Mouse (Mus musculus): ENCODE data around the gene Trim25. TPM values are rescaled to one million over a fixed set of nuclear protein-coding genes. Genes with fewer than 3 reads are reported as not detected.

Gene Trim25
- polyA plus RNA-seq, 1 experiment from 2014 or later = 18.0 TPM

DNA sequence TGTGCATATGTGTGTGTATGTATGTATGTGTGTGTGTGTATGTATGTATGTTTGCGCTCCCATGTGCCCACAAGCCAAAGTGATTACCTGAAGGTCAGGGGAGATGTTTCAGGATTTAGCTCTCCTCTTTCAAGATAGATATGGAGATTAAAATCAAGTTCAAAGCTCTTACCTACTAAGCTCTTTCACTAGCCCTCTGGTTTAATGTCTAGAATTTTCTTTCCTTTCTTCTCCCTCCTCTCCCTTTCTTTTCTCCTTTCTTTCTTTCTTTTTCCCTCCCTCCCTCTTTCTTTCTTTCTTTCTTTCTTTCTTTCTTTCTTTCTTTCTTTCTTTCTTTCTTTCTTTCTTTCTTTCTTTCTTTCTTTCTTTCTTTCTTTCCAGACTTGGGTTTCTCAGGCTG is 67.6 kb downstream of the Trim25 start, which contains the start of gene Dgke:
Gene Dgke (minus strand): TSS at position 101 of the 400 bp plus-strand sequence.
- WGBS (ENCODE audit: insufficient replicate concordance) = 83% methylated on average over 1 of the region's 1 CpGs
- Histone ChIP-seq H3K4me1 (replicated peaks) (peaks cover 16% of the 10 kb centered on the region), H3K9me3 (replicated peaks) (no peaks in the 10 kb centered on the region), H3K9ac (no peak within 1 kb of the TSS), H3K4me2 (no peak within 1 kb of the TSS), H3K27me3 (no peaks in the 10 kb centered on the region), H3K4me3 (replicated peaks) (no peak within 1 kb of the TSS), H3K36me3 (no peaks in the 10 kb centered on the region), H3K27ac (no peak within 1 kb of the TSS)
- DNase-seq (no peak), ATAC-seq (ENCODE audit: low read depth) (no peak)

DNA sequence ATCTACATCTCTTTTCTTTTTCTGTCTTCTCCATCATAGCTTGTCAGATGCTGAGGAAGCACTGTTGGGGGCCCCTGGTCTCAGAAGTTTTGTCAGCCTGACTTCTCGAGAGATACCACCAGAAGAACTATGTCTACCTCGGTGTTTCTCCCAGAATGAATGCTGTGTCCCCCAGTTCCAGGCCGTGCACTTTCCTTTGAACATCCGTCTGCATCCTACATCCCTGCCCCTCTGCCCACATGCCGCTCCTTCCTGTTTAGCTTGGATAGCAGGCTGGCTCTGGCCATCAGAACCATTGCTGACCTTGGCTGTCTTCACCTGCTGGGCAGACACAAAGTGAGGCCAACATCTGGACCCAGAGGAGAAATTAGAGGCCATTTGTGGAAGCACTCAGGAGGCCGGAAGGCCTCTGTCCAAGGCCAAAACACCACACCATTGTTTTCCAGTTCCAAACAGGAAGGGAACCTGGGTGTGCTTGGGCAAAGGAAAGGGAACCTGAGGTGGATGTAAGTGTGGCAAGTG is 68.2 kb downstream of the Trim25 start:
- ATAC-seq (ENCODE audit: low read depth) (no peak), DNase-seq (no peak)
- Histone ChIP-seq H3K9ac (no peak overlapping the region), H3K4me2 (no peak overlapping the region), H3K27ac (no peak overlapping the region), H3K4me1 (replicated peaks) (peaks cover 16% of the 10 kb centered on the region), H3K9me3 (replicated peaks) (no peaks in the 10 kb centered on the region), H3K4me3 (replicated peaks) (no peak overlapping the region), H3K36me3 (no peaks in the 10 kb centered on the region), H3K27me3 (no peaks in the 10 kb centered on the region)
- 61% methylated on average over 6 of the region's 6 CpGs for WGBS (ENCODE audit: insufficient replicate concordance)

DNA sequence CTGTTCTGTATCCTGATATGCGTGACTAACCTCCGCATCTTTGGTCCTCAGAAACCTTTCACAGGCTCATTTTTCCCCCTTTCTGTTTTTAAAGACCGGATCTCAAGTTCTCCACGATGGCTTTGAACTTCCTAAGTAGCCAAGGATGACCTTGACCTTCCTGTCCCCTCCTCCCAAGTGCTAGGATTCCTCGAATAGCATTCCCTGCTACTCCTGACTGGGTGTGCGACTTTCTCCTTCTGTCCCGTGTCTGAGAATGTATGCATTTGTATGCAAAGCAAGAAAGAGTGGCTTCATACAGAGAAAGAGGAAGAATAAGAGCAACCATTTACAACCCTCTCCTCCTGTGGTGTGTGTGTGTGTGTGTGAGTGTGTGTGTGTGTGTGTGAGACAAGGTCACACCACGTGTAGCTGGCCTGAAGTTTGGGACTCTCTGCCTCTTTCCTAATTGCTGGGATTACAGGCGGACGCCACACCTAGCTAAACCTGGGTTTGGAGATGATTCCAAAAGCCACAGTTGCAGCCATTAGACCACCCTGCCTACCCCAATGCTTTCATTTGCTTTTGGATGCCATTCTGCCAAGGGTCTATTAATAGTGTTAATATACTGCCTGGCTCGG is 68.8 kb downstream of the Trim25 start:
- H3K4me3 ChIP-seq (replicated peaks) = no peak overlapping the region
- no peaks in the 10 kb centered on the region for H3K9me3 ChIP-seq (replicated peaks)
- H3K9ac ChIP-seq = no peak overlapping the region
- peaks cover 16% of the 10 kb centered on the region for H3K4me1 ChIP-seq (replicated peaks)
- no peak overlapping the region for H3K4me2 ChIP-seq
- ATAC-seq (ENCODE audit: low read depth) (no peak), DNase-seq (no peak)
- no peak overlapping the region for H3K27ac ChIP-seq
- H3K36me3 ChIP-seq = no peaks in the 10 kb centered on the region
- WGBS (ENCODE audit: insufficient replicate concordance) = 51% methylated on average over 11 of the region's 11 CpGs
- no peaks in the 10 kb centered on the region for H3K27me3 ChIP-seq

- Histone ChIP-seq H3K36me3 (no peaks in the 10 kb centered on the region), H3K4me3 (replicated peaks) (no peak overlapping the region), H3K9ac (no peak overlapping the region), H3K27me3 (no peaks in the 10 kb centered on the region), H3K4me1 (replicated peaks) (peaks cover 13% of the 10 kb centered on the region), H3K27ac (no peak overlapping the region), H3K9me3 (replicated peaks) (no peaks in the 10 kb centered on the region), H3K4me2 (no peak overlapping the region)
- 81% methylated on average over 14 of the region's 14 CpGs for WGBS (ENCODE audit: insufficient replicate concordance)
- DNase-seq (no peak), ATAC-seq (ENCODE audit: low read depth) (no peak)
Observed at GRCm38 (mm10) chr11:89068649-89069048, 69.5 kb downstream of the Trim25 start.

GRCm38 (mm10) chr11:89069303-89069702 is 70.1 kb downstream of the Trim25 start:
- no peak overlapping the region for H3K9ac ChIP-seq
- DNase-seq (peak; percentile 32), ATAC-seq (ENCODE audit: low read depth) (no peak)
- no peaks in the 10 kb centered on the region for H3K9me3 ChIP-seq (replicated peaks)
- peaks cover 7% of the 10 kb centered on the region for H3K4me1 ChIP-seq (replicated peaks)
- no peaks in the 10 kb centered on the region for H3K27me3 ChIP-seq
- no peak overlapping the region for H3K4me2 ChIP-seq
- no peaks in the 10 kb centered on the region for H3K36me3 ChIP-seq
- 11% methylated on average over 6 of the region's 6 CpGs for WGBS (ENCODE audit: insufficient replicate concordance)
- H3K4me3 ChIP-seq (replicated peaks) = no peak overlapping the region
- H3K27ac ChIP-seq = no peak overlapping the region

Other genes starting within 250 kb of the Trim25 start
- gene Akap1, start 134.8 kb upstream of the Trim25 start, polyA plus RNA-seq (2015; fragmentation: Nextera tagmentation; extraction: Ambion mirVana) = 9.2 and 11.4 TPM in 2 replicates
- gene Scpep1, start 43.9 kb upstream of the Trim25 start, polyA plus RNA-seq (2015; fragmentation: Nextera tagmentation; extraction: Ambion mirVana) = 40.4 and 47.1 TPM in 2 replicates
- not detected in 2 replicates for gene Elobl, start 32.4 kb upstream of the Trim25 start, polyA plus RNA-seq (2015; fragmentation: Nextera tagmentation; extraction: Ambion mirVana)
- 5.6 and 7.1 TPM in 2 replicates for gene Coil, start 29.1 kb upstream of the Trim25 start, polyA plus RNA-seq (2015; fragmentation: Nextera tagmentation; extraction: Ambion mirVana)
- 0.69 and 0.82 TPM in 2 replicates for gene Dgke, start 67.5 kb downstream of the Trim25 start, polyA plus RNA-seq (2015; fragmentation: Nextera tagmentation; extraction: Ambion mirVana)
- gene Gm525, start 74.5 kb downstream of the Trim25 start, polyA plus RNA-seq (2015; fragmentation: Nextera tagmentation; extraction: Ambion mirVana) = not detected in 2 replicates

Data from liver, embryonic 13.5 days (tissue).